Mouse (Mus musculus): ENCODE data around the gene Psapl1. TPM values are rescaled to one million over a fixed set of nuclear protein-coding genes. Genes with fewer than 3 reads are reported as not detected.
"Not testable (repeated sequence)": the region's sequence is repeated elsewhere in the genome, so short reads cannot be mapped to it uniquely, and the experiment has no call there.

The Psapl1 gene
- total RNA-seq, 2 experiments from 2014 or later, result not detected

- intact Hi-C loops (cut with DNase I), result no loop called here
- no peak for DNase-seq
Observed at GRCm38 (mm10) chr5:36202781-36203180, 1.0 kb upstream of the Psapl1 start.

- intact Hi-C loops (cut with DNase I), result no loop called here
- no peak for DNase-seq
Observed at GRCm38 (mm10) chr5:36203421-36203820, 400 bp upstream of the Psapl1 start.

- no peak for DNase-seq
- intact Hi-C loops (cut with DNase I), result no loop called here
Observed at GRCm38 (mm10) chr5:36205397-36205796, 1.6 kb downstream of the Psapl1 start.

GRCm38 (mm10) chr5:36208803-36209202, 5.0 kb downstream of the Psapl1 start:
- intact Hi-C loops (cut with DNase I), result no loop called here
- DNase-seq, result no peak

- intact Hi-C loops (cut with DNase I), result no loop called here
Observed at GRCm38 (mm10) chr5:36213310-36213709, 9.5 kb downstream of the Psapl1 start.

GRCm38 (mm10) chr5:36220105-36220504, 16.3 kb downstream of the Psapl1 start:
- intact Hi-C loops (cut with DNase I), result loop anchor here (5.0 kb wide), 2 partner anchors 102 to 238 kb away; no protein-coding TSS in a partner anchor
- no peak for DNase-seq

More at GRCm38 (mm10) chr5:36213310-36213709, 9.5 kb downstream of the Psapl1 start:
- no peak for DNase-seq

GRCm38 (mm10) chr5:36220626-36221025, 16.8 kb downstream of the Psapl1 start:
- no peak for DNase-seq
- intact Hi-C loops (cut with DNase I), result loop anchor here (5.0 kb wide), 2 partner anchors 102 to 238 kb away; no protein-coding TSS in a partner anchor

- intact Hi-C loops (cut with DNase I), result loop anchor here (2.0 to 5.0 kb wide), 4 partner anchors 83 to 241 kb away; no protein-coding TSS in a partner anchor
- DNase-seq, result peak; percentile 36 to 37
Observed at GRCm38 (mm10) chr5:36223787-36224186, 20.0 kb downstream of the Psapl1 start.

GRCm38 (mm10) chr5:36225855-36226254, 22.0 kb downstream of the Psapl1 start:
- intact Hi-C loops (cut with DNase I), result no loop called here
- DNase-seq, result no peak

GRCm38 (mm10) chr5:36226296-36226695, 22.5 kb downstream of the Psapl1 start:
- DNase-seq, result peak in 1 of 2 experiments; percentile 15
- intact Hi-C loops (cut with DNase I), result no loop called here

GRCm38 (mm10) chr5:36228405-36229370, 24.9 kb downstream of the Psapl1 start:
- DNase-seq, result no peak
- intact Hi-C loops (cut with DNase I), result no loop called here

GRCm38 (mm10) chr5:36230301-36230780, 26.5 kb downstream of the Psapl1 start:
- DNase-seq, result no peak
- intact Hi-C loops (cut with DNase I), result no loop called here

- not testable (repeated sequence) for DNase-seq
Observed at GRCm38 (mm10) chr5:36237526-36237925, 33.7 kb downstream of the Psapl1 start.

GRCm38 (mm10) chr5:36248022-36248421, 44.2 kb downstream of the Psapl1 start:
- intact Hi-C loops (cut with DNase I), result no loop called here
- DNase-seq, result no peak

More at GRCm38 (mm10) chr5:36237526-36237925, 33.7 kb downstream of the Psapl1 start:
- intact Hi-C loops (cut with DNase I), result not testable (repeated sequence)

- no peak for DNase-seq
- intact Hi-C loops (cut with DNase I), result no loop called here
Observed at GRCm38 (mm10) chr5:36252746-36253504, 49.1 kb downstream of the Psapl1 start.

GRCm38 (mm10) chr5:36254642-36255516, 51.1 kb downstream of the Psapl1 start:
- intact Hi-C loops (cut with DNase I), result no loop called here
- no peak for DNase-seq

Data from gastrocnemius, postnatal 36 days (tissue).